In the genomic region with DNA sequence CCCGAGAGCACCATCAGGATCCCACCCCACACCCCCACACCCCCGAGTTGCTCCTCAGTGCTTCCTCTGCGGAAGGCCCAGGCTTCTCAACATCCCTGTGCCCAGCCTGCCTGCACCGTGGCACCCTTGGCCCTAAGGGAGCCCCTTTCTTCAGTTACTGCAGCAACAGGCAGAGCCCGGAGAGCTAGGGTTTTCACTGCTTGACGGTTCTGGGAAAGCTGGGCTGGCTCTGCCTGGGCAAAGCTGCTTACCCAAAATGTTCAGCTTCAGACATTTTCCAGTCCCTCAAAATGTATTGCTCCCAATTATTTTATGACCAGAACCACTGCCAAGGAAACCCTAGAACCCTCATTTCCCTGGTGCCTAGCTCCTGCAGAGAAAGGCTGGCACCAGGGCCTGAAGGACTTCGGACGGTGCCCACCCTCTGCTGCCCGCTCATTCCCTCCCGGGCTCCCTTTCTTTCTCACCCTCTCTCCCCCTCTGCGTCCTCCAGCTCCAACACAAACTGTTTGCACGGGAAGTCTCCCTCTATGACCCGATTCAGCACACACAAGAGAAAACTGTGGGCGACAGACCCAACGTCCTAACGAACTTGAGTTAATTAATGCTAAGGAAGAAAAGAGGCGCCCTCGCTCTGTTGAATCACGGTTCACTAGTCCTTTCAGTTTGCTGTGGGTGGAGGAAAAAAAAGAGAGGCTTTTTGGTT, we compare ENCODE assay signal across 12 mouse cellular contexts. TPM values are rescaled to one million over a fixed set of nuclear protein-coding genes. Genes with fewer than 3 reads are reported as not detected.
A peak's percentile ranks its signal among the peaks of the same experiment; 100 is the strongest.
DNase-seq lines count a peak whose midpoint lies in the region; ATAC-seq lines count a peak whose summit lies in the region.
"Had no signal": no experiment of that assay in that cellular context is flagged by ENCODE, and none has a peak within 500 bp of the region (broad histone marks: within the 10 kb centered on the region; RNA-seq: fewer than 3 reads in every experiment).

No protein-coding gene starts in this region.

- H3K36me3 ChIP-seq in heart, embryonic 15.5 days: no peaks in the 10 kb centered on the region
- H3K36me3 ChIP-seq in forebrain, embryonic 13.5 days (ENCODE audit: poor library complexity, severe bottlenecking): no peaks in the 10 kb centered on the region
- no peaks in the 10 kb centered on the region for H3K36me3 ChIP-seq in midbrain, embryonic 15.5 days (replicated peaks)

- H3K4me3 ChIP-seq in heart, embryonic 15.5 days: no peak overlapping the region
- peak overlapping the region; percentile 23 for H3K4me3 ChIP-seq in forebrain, embryonic 13.5 days
- H3K4me3 ChIP-seq in midbrain, embryonic 15.5 days: no peak overlapping the region

- no peak for ATAC-seq in heart, embryonic 15.5 days (replicated peaks; ENCODE audit: insufficient number of reproducible peaks, insufficient read depth, low FRiP score, low read depth)
- peak; percentile 63 for ATAC-seq in forebrain, embryonic 13.5 days
- ATAC-seq in midbrain, embryonic 15.5 days (replicated peaks): no peak

- DNase-seq in heart, adult 18-20 months: no peak
- peak; percentile 69 for DNase-seq in brain, adult 2 months (ENCODE audit: low read depth, low spot score)
- no peak for DNase-seq in ovary, postnatal 10 days (ENCODE audit: low spot score)
- DNase-seq in adrenal gland, postnatal 36 days: no peak
- no peak for DNase-seq in urinary bladder, adult 18-20 months (ENCODE audit: low spot score in 2 of 2)
- DNase-seq: layer of hippocampus, postnatal 36 days; lung, postnatal 4 days; right cerebral cortex, postnatal 14 days; thymus, postnatal 14 days had no signal

- peak overlapping the region; percentile 11; the same call in 1 of the 2 replicates for H3K4me2 ChIP-seq in heart, embryonic 15.5 days
- peak overlapping the region; percentile 56 for H3K4me2 ChIP-seq in forebrain, embryonic 13.5 days
- H3K4me2 ChIP-seq in midbrain, embryonic 15.5 days: peak overlapping the region; percentile 15

- no peak overlapping the region for H3K9ac ChIP-seq in heart, embryonic 15.5 days
- H3K9ac ChIP-seq in forebrain, embryonic 13.5 days: peak overlapping the region; percentile 66
- no peak overlapping the region for H3K9ac ChIP-seq in midbrain, embryonic 15.5 days

- peaks cover 95% of the 10 kb centered on the region for H3K27me3 ChIP-seq in heart, embryonic 15.5 days
- H3K27me3 ChIP-seq in forebrain, embryonic 13.5 days: peaks cover 95% of the 10 kb centered on the region
- peaks cover 91% of the 10 kb centered on the region for H3K27me3 ChIP-seq in midbrain, embryonic 15.5 days (replicated peaks)

- peaks cover 41% of the 10 kb centered on the region for H3K4me1 ChIP-seq in heart, embryonic 15.5 days (replicated peaks)
- peaks cover 91% of the 10 kb centered on the region for H3K4me1 ChIP-seq in forebrain, embryonic 13.5 days
- peaks cover 28% of the 10 kb centered on the region for H3K4me1 ChIP-seq in midbrain, embryonic 15.5 days

- 0 out of 2 replicates have a peak overlapping the region, but pooled peaks have one; percentile 7 for H3K27ac ChIP-seq in heart, embryonic 15.5 days
- H3K27ac ChIP-seq in forebrain, embryonic 13.5 days: peak overlapping the region; percentile 97
- H3K27ac ChIP-seq in midbrain, embryonic 15.5 days: peak overlapping the region; percentile 67

- WGBS in heart, embryonic 15.5 days: 35% methylated on average over 19 of the region's 19 CpGs
- 1% methylated on average over 19 of the region's 19 CpGs for WGBS in forebrain, embryonic 13.5 days
- WGBS in midbrain, embryonic 15.5 days: 6% methylated on average over 19 of the region's 19 CpGs

- H3K9me3 ChIP-seq in heart, embryonic 15.5 days (replicated peaks): no peaks in the 10 kb centered on the region
- no peaks in the 10 kb centered on the region for H3K9me3 ChIP-seq in forebrain, embryonic 13.5 days (replicated peaks)
- no peaks in the 10 kb centered on the region for H3K9me3 ChIP-seq in midbrain, embryonic 15.5 days

RNA-seq across cellular contexts. Expression of gene Nfix, which starts 20.5 kb away (rescaled TPM):
- polyA plus RNA-seq in heart, embryonic 15.5 days (2015; fragmentation: Nextera tagmentation; extraction: Ambion mirVana): 15.0 and 20.8 TPM in 2 replicates
- 100 to 1,000 TPM; 250 to 260 TPM for total RNA-seq in heart, adult 18-20 months (2021)
- polyA plus RNA-seq in forebrain, embryonic 13.5 days (2015; fragmentation: Nextera tagmentation; extraction: Ambion mirVana): 127 and 145 TPM in 2 replicates
- polyA plus RNA-seq in midbrain, embryonic 15.5 days (2015; fragmentation: Nextera tagmentation; extraction: Ambion mirVana): 48.6 and 54.0 TPM in 2 replicates
- 100 to 1,000 TPM in 1 of 2 experiments, 10 to 100 TPM in 1; 99.9 to 108 TPM for total RNA-seq in adrenal gland, postnatal 36 days (2021)

RNA-seq across cellular contexts. Expression of gene Dand5, which starts 43.0 kb away (rescaled TPM):
- 5.8 and 6.4 TPM in 2 replicates for polyA plus RNA-seq in heart, embryonic 15.5 days (2015; fragmentation: Nextera tagmentation; extraction: Ambion mirVana)
- 10 to 100 TPM; 10.0 to 13.2 TPM for total RNA-seq in heart, adult 18-20 months (2021)
- 7.3 and 8.2 TPM in 2 replicates for polyA plus RNA-seq in forebrain, embryonic 13.5 days (2015; fragmentation: Nextera tagmentation; extraction: Ambion mirVana)
- 12.3 and 13.4 TPM in 2 replicates for polyA plus RNA-seq in midbrain, embryonic 15.5 days (2015; fragmentation: Nextera tagmentation; extraction: Ambion mirVana)
- total RNA-seq in adrenal gland, postnatal 36 days (2021): 1 to 10 TPM; 9.1 to 10.0 TPM

RNA-seq across cellular contexts. Expression of gene Gadd45gip1, which starts 51.6 kb away (rescaled TPM):
- 45.3 and 46.5 TPM in 2 replicates for polyA plus RNA-seq in heart, embryonic 15.5 days (2015; fragmentation: Nextera tagmentation; extraction: Ambion mirVana)
- total RNA-seq in heart, adult 18-20 months (2021): 10 to 100 TPM; 31.5 to 35.7 TPM
- 42.6 and 47.0 TPM in 2 replicates for polyA plus RNA-seq in forebrain, embryonic 13.5 days (2015; fragmentation: Nextera tagmentation; extraction: Ambion mirVana)
- polyA plus RNA-seq in midbrain, embryonic 15.5 days (2015; fragmentation: Nextera tagmentation; extraction: Ambion mirVana): 35.5 and 36.1 TPM in 2 replicates
- 10 to 100 TPM; 63.3 to 70.5 TPM for total RNA-seq in adrenal gland, postnatal 36 days (2021)

RNA-seq across cellular contexts. Expression of gene G430095P16Rik, which starts 56.9 kb away (rescaled TPM):
- polyA plus RNA-seq in heart, embryonic 15.5 days (2015; fragmentation: Nextera tagmentation; extraction: Ambion mirVana): 4.5 TPM in 2 replicates
- total RNA-seq in heart, adult 18-20 months (2021): under 1 TPM; 0.40 to 0.69 TPM
- 3.7 and 3.8 TPM in 2 replicates for polyA plus RNA-seq in forebrain, embryonic 13.5 days (2015; fragmentation: Nextera tagmentation; extraction: Ambion mirVana)
- 0.97 and 1.8 TPM in 2 replicates for polyA plus RNA-seq in midbrain, embryonic 15.5 days (2015; fragmentation: Nextera tagmentation; extraction: Ambion mirVana)
- under 1 TPM in 1 of 2 experiments, not detected in 1; 0.46 TPM for total RNA-seq in adrenal gland, postnatal 36 days (2021)
- total RNA-seq: layer of hippocampus, postnatal 36 days had no signal

Comparison
In these comparisons a context has a peak if more than half of its experiments do, and no peak if none do; other contexts are left out.
1. H3K27ac ChIP-seq: peak in every context shown above with its lines; median percentile 97 in forebrain, embryonic 13.5 days; 67 in midbrain, embryonic 15.5 days; 7 in heart, embryonic 15.5 days.